Mouse (Mus musculus): Measurements from ENCODE around the gene Kcnc2. TPM values are rescaled to one million over a fixed set of nuclear protein-coding genes. Genes with fewer than 3 reads are reported as not detected.

Kcnc2 gene
- polyA plus RNA-seq, 1 experiment: 7.6 TPM

DNA sequence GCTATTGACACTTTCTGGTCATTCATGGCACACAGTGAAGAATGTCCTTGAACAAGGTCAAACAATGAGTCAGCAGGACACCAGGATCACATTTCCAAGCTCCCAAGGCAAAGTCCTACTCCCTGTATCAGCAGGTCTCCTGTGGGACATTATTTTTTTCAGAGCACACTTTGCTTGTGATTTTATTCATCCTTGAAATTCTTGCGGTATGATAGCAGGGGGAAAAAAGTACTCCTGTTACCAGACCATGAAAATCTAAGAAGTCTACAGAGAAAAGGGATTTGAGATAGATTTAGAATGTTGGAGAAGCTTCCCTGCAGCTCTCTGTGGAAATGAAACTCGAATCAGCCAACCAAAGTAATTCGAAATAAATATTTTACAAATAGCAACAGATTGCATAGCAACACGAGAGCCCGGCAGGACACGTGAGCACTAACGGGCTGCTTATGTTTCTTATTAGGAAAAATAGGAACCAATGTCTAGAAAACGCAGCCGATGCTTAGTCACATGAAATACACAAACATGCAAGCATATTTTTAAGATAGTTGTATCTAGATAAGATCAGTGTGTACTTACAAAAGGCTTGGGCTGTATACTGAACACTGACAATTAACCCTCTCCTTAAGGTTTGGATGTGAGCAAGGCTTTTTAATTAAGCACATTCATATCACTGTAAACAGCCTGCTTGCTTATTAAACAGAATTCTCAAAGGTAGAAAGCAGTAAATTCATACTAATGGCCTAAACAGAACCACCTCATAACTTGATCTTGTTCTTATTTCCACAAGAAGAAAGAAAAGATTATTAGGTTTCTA is 129.9 kb downstream of the Kcnc2 start:
- no peak for TF ChIP-seq POLR2A (IDR thresholded peaks at IDR 0.05; ENCODE audit: borderline replicate concordance, extremely low read depth, insufficient read depth, insufficient read length, poor library complexity, severe bottlenecking)
- no peak for TF ChIP-seq CTCF (IDR thresholded peaks at IDR 0.05; ENCODE audit: borderline replicate concordance, extremely low read depth, insufficient read depth, insufficient read length)
- peak; percentile 35 for DNase-seq (ENCODE audit: low read depth)

DNA sequence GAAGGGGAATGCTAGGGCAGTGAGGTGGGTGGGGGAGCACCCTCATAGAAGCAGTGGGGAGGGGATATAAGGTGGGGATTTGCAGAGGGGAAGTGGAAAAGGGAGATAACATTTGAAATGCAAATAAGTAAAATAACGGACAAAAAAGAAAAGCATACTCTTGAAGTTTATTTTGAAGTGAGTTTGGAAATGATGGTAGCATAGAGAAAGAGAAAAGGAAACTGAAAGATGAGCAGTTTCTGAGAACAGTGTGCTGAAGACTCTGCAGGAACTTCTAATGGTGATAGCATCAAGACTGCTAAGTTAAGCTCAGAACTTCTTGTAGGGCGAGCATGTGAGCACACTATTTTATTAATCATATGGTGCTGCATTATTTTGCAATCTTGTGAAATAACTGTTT is 138.6 kb downstream of the Kcnc2 start:
- no peak for TF ChIP-seq POLR2A (IDR thresholded peaks at IDR 0.05; ENCODE audit: borderline replicate concordance, extremely low read depth, insufficient read depth, insufficient read length, poor library complexity, severe bottlenecking)
- no peak for TF ChIP-seq CTCF (IDR thresholded peaks at IDR 0.05; ENCODE audit: borderline replicate concordance, extremely low read depth, insufficient read depth, insufficient read length)

DNA sequence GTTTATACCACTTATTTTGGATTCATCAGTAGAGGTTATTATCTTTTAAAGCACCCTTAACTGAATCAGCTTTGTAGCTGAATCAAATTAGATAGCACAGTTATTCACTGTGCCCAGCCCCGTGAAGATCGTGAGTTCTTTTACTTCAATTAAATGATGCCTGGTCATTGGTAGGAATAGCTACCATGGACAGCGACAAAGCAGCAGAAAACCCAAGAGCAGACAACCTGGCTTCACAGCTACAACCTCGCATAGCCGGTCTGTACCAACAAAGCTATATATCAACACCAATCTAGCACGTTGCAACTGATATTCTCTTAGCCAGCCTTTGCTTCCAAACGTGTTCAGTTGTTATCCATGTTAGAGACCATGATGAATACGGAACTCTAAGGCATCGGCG is 152.4 kb downstream of the Kcnc2 start:
- DNase-seq (ENCODE audit: low read depth): peak; percentile 13
- TF ChIP-seq CTCF (IDR thresholded peaks at IDR 0.05; ENCODE audit: borderline replicate concordance, extremely low read depth, insufficient read depth, insufficient read length): no peak
- no peak for TF ChIP-seq POLR2A (IDR thresholded peaks at IDR 0.05; ENCODE audit: borderline replicate concordance, extremely low read depth, insufficient read depth, insufficient read length, poor library complexity, severe bottlenecking)

More for the DNA sequence above, 138.6 kb downstream of the Kcnc2 start:
- no peak for DNase-seq (ENCODE audit: low read depth)

DNA sequence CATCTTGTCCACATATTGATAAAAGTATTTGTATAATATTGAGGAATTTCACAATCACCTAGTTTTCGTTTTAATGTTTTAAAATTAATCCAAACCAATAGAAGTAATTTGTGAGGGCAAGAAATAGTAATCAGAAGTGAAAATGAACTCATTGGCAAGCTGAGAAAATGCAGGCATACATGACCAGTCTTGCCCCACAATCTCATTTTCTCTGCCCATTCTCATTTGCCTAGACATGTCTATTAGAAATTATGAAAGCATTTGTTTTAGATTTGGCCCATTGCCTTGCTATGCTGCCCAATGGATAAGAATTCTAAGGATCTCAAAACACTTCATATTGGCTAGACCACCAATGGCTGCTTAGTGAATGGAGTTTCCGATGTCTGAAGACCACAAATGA is 166.0 kb downstream of the Kcnc2 start:
- DNase-seq (ENCODE audit: low read depth): no peak
- no peak for TF ChIP-seq POLR2A (IDR thresholded peaks at IDR 0.05; ENCODE audit: borderline replicate concordance, extremely low read depth, insufficient read depth, insufficient read length, poor library complexity, severe bottlenecking)
- no peak for TF ChIP-seq CTCF (IDR thresholded peaks at IDR 0.05; ENCODE audit: borderline replicate concordance, extremely low read depth, insufficient read depth, insufficient read length)

DNA sequence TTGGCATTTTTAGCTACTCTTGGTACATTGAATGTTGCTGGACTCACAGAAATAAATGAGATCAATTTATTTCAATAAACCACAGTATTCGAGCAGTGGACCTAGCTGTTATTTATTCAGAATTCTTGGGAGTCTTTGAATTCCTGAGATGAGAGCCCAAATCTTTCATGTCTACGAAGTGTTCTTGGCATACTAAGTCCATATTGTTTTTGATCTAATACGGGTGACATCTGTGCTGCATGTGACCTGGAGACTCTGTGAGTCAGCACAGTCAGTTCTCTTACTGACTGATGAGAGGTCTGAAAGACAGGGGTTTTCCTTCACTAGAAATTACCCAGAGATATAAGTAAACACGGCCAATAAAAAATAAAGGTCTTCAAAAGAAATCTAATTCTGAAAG is 173.7 kb downstream of the Kcnc2 start:
- DNase-seq (ENCODE audit: low read depth): no peak
- TF ChIP-seq POLR2A (IDR thresholded peaks at IDR 0.05; ENCODE audit: borderline replicate concordance, extremely low read depth, insufficient read depth, insufficient read length, poor library complexity, severe bottlenecking) (no peak), CTCF (IDR thresholded peaks at IDR 0.05; ENCODE audit: borderline replicate concordance, extremely low read depth, insufficient read depth, insufficient read length) (no peak)

DNA sequence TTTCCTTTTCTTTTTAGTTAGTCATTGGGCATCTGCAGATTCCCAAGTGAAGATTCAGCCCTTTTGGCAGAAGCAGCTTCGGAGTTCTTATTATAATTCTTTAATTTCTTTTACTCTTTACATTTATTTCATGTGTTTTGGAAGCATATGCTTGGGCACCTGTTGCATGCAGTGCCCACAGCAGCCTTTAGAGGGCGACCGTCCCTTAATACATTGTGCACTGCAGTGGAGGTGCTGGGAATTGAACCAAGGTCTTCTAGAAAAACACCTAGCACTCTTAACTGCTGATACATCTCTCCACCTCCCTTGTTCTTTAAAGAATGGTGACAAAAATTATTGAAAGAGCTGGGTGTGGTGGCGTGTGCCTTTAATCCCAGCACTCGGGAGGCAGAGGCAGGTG is 180.0 kb downstream of the Kcnc2 start:
- DNase-seq (ENCODE audit: low read depth): no peak

DNA sequence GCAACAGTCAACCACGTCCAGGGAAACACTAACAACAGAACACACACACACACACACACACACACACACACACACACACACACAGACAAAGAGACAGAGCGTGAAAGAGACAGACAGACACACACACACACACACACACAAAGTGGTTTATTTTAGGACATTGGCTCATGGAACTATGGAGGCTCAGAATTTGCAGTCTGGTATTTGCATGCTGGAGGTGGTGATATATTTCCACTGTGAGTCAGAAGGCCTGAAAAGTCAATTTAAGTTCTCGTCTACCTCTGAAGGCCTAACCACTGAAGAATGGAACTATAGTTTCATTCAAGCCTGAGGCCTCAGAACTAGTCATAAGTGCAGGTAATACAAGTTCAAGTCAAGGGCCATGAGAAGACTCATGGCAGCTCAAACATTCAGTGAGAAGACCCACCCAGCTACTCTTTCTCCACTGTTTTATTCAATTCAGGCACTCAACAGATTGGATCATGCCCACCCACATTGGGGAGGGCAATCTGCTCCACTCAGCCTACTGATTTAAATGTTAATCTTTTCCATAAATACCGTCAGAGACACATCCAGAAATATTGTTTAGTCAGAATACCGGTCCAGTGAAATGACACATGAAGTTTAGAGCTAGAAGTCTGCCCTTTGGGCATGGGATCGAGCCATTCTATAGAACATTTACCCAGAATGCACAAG is 197.9 kb downstream of the Kcnc2 start:
- TF ChIP-seq CTCF (IDR thresholded peaks at IDR 0.05; ENCODE audit: borderline replicate concordance, extremely low read depth, insufficient read depth, insufficient read length) (no peak), POLR2A (IDR thresholded peaks at IDR 0.05; ENCODE audit: borderline replicate concordance, extremely low read depth, insufficient read depth, insufficient read length, poor library complexity, severe bottlenecking) (no peak)

More for the DNA sequence above, 180.0 kb downstream of the Kcnc2 start:
- TF ChIP-seq POLR2A (IDR thresholded peaks at IDR 0.05; ENCODE audit: borderline replicate concordance, extremely low read depth, insufficient read depth, insufficient read length, poor library complexity, severe bottlenecking) (no peak), CTCF (IDR thresholded peaks at IDR 0.05; ENCODE audit: borderline replicate concordance, extremely low read depth, insufficient read depth, insufficient read length) (no peak)

DNA sequence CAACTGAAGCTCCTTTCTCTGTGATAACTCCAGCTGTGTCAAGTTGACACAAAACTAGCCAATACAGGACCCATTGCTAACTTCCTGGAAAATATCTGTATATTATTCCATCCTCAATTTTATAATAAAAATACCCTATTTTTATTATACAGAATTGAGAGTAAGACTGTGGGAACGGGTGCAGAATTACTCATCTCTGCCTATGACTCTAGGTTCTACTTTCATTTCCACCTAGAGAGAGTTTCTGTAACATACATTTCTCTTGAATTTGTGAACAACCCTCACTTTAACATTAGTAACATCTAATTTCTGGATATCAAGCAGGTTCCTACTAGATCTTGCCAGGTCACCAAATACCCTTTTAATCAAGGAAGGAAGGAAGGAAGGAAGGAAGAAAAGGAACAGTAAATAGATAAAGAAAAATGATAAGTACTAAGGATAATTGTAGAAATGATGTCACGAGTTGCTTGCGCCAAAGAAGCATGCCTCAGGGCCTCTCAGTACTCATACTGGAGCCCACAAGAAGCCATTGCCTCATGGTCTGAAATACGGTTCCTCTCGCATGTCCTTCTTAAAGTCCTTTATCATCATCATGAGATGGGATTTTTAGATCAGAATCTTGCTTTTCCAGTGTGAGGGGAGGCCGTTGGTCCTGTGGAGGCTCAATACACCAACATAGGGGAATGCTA is 203.3 kb downstream of the Kcnc2 start:
- DNase-seq (ENCODE audit: low read depth): no peak
- TF ChIP-seq POLR2A (IDR thresholded peaks at IDR 0.05; ENCODE audit: borderline replicate concordance, extremely low read depth, insufficient read depth, insufficient read length, poor library complexity, severe bottlenecking) (no peak), CTCF (IDR thresholded peaks at IDR 0.05; ENCODE audit: borderline replicate concordance, extremely low read depth, insufficient read depth, insufficient read length) (no peak)

More for the DNA sequence above, 197.9 kb downstream of the Kcnc2 start:
- DNase-seq (ENCODE audit: low read depth): no peak

DNA sequence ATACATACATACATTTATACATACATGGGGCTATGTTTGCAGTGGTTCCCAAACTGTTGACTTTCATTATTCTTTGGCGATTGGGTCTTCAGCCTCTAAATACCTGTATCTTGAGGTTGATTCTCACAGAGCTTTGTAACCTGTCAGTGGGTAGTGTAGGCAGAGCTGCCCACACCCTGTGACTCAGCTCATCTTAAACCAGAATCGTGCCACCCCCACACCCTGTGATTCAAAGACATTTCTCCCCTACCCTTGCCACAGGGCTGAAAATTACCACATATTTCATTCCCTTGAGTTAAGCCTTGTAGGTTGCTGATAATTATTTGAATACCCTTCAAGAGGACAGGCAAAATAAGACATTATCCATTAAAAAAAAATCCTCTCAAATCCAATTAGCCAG is 210.5 kb downstream of the Kcnc2 start:
- DNase-seq (ENCODE audit: low read depth): no peak
- TF ChIP-seq CTCF (IDR thresholded peaks at IDR 0.05; ENCODE audit: borderline replicate concordance, extremely low read depth, insufficient read depth, insufficient read length): no peak
- no peak for TF ChIP-seq POLR2A (IDR thresholded peaks at IDR 0.05; ENCODE audit: borderline replicate concordance, extremely low read depth, insufficient read depth, insufficient read length, poor library complexity, severe bottlenecking)

DNA sequence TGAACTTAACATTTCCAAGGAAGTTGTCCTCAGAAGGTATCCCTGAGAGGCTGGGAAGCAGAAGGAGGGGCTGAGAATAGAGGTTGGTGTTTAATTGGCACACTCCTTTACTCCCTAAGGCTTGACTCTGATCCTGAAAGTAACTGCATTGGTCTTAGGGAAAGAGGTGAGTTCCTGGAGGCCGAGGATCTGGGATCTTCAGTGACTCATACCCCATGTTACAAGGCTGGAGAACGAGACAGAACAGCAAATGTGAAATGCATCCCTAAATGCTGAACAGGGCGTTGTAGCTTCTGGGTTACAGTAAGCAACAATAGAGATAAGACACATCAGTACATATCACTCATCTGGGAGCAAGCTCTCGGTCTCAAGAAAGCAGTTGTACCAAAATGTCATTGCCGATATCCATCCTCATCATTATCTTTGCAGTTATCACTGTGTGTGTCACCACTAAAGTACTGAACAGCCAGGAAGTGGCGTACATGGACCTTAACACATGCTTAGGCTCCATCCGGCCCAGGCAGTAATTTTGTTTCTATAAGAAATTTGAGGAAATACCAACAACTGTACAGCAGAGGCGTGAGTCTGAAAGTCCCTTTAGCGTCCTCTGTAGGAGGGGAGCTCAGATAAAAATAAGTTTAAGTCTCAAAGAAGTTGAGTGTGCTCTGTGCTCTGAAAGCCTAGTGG is 211.1 kb downstream of the Kcnc2 start:
- no peak for DNase-seq (ENCODE audit: low read depth)
- no peak for TF ChIP-seq CTCF (IDR thresholded peaks at IDR 0.05; ENCODE audit: borderline replicate concordance, extremely low read depth, insufficient read depth, insufficient read length)
- no peak for TF ChIP-seq POLR2A (IDR thresholded peaks at IDR 0.05; ENCODE audit: borderline replicate concordance, extremely low read depth, insufficient read depth, insufficient read length, poor library complexity, severe bottlenecking)

All from brain, embryonic 14.5 days (tissue).